Mouse (Mus musculus) hindbrain, embryonic 14.5 days (tissue): ENCODE data around the gene Sowaha. TPM values are rescaled to one million over a fixed set of nuclear protein-coding genes. Genes with fewer than 3 reads are reported as not detected.

Source experiments
- ATAC-seq: fragments of 200-750 bp; cut with Nextera tagmentation; 2 replicates; pipeline ENCODE4 v1.8.0; 2017; ENCODE audit warnings: moderate number of reproducible peaks, mild to moderate bottlenecking, moderate TSS enrichment, moderate library complexity; ENCODE audit not compliant: low FRiP score
- DNase-seq: peaks from one replicate; pipeline ENCODE4 v3.0.0-alpha.2; 2015; ENCODE audit warnings: low spot score
- H3K27ac ChIP-seq: fragments of 300-500 bp; sonication (generic); 2 replicates; pipeline ENCODE4 v1.5.1; 2014; ENCODE audit warnings: mild to moderate bottlenecking, moderate library complexity
- H3K27me3 ChIP-seq: fragments of 300-500 bp; sonication (generic); 2 replicates; pipeline ENCODE4 v1.6.1; 2014; ENCODE audit warnings: mild to moderate bottlenecking, low read length, mixed read lengths; ENCODE audit not compliant: control insufficient read depth, insufficient read depth
- H3K36me3 ChIP-seq: fragments of 300-500 bp; sonication (generic); replicated peaks from 2 replicates; pipeline ENCODE4 v1.6.1; 2014; ENCODE audit not compliant: control insufficient read depth, insufficient read depth
- H3K4me1 ChIP-seq: fragments of 300-500 bp; sonication (generic); replicated peaks from 2 replicates; pipeline ENCODE4 v1.6.1; 2014; ENCODE audit warnings: antibody characterized with exemption, low read length, mixed read lengths; ENCODE audit not compliant: control insufficient read depth, insufficient read depth
- H3K4me2 ChIP-seq: fragments of 300-500 bp; sonication (generic); replicated peaks from 2 replicates; pipeline ENCODE4 v1.6.1; 2014; ENCODE audit warnings: mild to moderate bottlenecking, moderate library complexity
- H3K4me3 ChIP-seq: fragments of 300-500 bp; sonication (generic); replicated peaks from 2 replicates; pipeline ENCODE4 v1.5.1; 2014; ENCODE audit warnings: mild to moderate bottlenecking, low read length
- H3K9ac ChIP-seq: fragments of 300-500 bp; sonication (generic); 2 replicates; pipeline ENCODE4 v1.6.1; 2014
- H3K9me3 ChIP-seq: fragments of 300-500 bp; sonication (generic); 2 replicates; pipeline ENCODE4 v1.6.1; 2016; ENCODE audit warnings: low read length; ENCODE audit not compliant: control insufficient read depth
- WGBS: fragments of 180-500 bp; shearing (Covaris S2); extraction: QIAGEN DNeasy Blood & Tissue Kit; methylation state at CpG from one replicate; pipeline ENCODE4 v1.1.7; 2014; 5-methylcytosine and 5-hydroxymethylcytosine counted together
- polyA plus RNA-seq: library from polyadenylated mRNA; unstranded; fragments of >200 nt; fragmentation: Nextera tagmentation; extraction: Ambion mirVana; gene quantifications from 2 replicates; pipeline ENCODE4 v1.2.1, GENCODE M21; 2014

The Sowaha gene
- polyA plus RNA-seq, 1 experiment from 2014 or later = 1.3 TPM

DNA sequence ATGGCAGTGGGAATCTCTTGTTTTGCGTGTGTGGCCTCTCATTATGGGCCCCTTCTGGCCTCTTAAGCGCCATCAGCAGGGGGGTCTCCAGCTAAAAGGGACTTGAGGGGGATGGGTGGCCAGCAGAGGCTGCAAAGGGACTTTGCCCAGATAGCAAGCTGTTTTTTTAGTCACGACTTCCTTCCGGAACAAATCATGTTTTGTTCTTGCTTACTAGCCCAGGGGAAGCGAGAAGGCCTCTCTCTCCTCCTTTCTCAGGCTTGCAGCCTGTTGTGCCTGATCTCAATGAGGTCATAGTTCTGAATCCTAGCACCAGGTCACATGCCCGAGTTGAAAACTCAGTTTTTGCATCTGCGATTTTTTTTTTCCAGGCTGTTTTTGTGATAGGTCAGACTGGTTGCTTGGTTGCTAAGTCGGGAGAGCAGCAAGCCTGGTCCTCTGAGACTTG, 11.9 kb upstream of the Sowaha start:
- WGBS = 4% methylated on average over 8 of the region's 8 CpGs
- 0 out of 2 replicates have a peak overlapping the region, but pooled peaks have one; percentile 16 for H3K27ac ChIP-seq

DNA sequence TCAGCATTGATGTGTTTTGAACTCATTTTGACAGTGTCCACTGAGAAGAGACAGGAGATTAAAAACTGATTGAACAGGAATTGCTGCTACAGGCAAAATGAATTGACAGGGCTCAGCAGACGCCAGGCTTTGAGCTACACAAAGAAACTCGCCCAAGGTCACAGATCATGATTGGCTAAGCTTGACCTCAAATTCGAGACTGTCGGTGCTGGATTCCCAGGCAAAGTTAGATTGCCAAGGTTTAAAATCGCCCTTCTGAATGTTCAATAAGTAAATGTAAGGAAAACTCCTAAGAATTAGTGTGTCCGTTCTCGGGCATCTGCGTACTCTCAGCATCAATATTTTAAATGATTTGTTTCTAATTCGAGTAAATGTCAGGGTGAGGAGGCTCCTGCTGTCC, 9.3 kb upstream of the Sowaha start:
- no peak overlapping the region for H3K27ac ChIP-seq
- H3K9ac ChIP-seq = no peak overlapping the region
- no peaks in the 10 kb centered on the region for H3K9me3 ChIP-seq
- no peak overlapping the region for H3K4me3 ChIP-seq
- no peaks in the 10 kb centered on the region for H3K36me3 ChIP-seq
- peaks cover 27% of the 10 kb centered on the region for H3K27me3 ChIP-seq
- DNase-seq = no peak
- 60% methylated on average over 9 of the region's 9 CpGs for WGBS
- no peak for ATAC-seq
- H3K4me2 ChIP-seq = no peak overlapping the region
- peaks cover 12% of the 10 kb centered on the region; the same call in 1 of the 2 replicates for H3K4me1 ChIP-seq

More for the DNA sequence above, 11.9 kb upstream of the Sowaha start:
- peaks cover 12% of the 10 kb centered on the region; the same call in 1 of the 2 replicates for H3K4me1 ChIP-seq
- peaks cover 23% of the 10 kb centered on the region for H3K27me3 ChIP-seq
- H3K36me3 ChIP-seq = no peaks in the 10 kb centered on the region
- DNase-seq (peak; percentile 42), ATAC-seq (peak; percentile 24; the same call in 1 of the 2 replicates)
- H3K4me3 ChIP-seq = no peak overlapping the region
- H3K4me2 ChIP-seq = no peak overlapping the region
- no peak overlapping the region for H3K9ac ChIP-seq
- no peaks in the 10 kb centered on the region for H3K9me3 ChIP-seq

- no peak overlapping the region for H3K4me2 ChIP-seq
- no peak for DNase-seq
- no peaks in the 10 kb centered on the region for H3K36me3 ChIP-seq
- no peaks in the 10 kb centered on the region for H3K9me3 ChIP-seq
- peaks cover 27% of the 10 kb centered on the region for H3K27me3 ChIP-seq
- 93% methylated on average over 5 of the region's 5 CpGs for WGBS
- H3K27ac ChIP-seq = no peak overlapping the region
- H3K4me1 ChIP-seq = peaks cover 12% of the 10 kb centered on the region; the same call in 1 of the 2 replicates
- ATAC-seq = no peak
- no peak overlapping the region for H3K9ac ChIP-seq
- H3K4me3 ChIP-seq = no peak overlapping the region
Observed at GRCm38 (mm10) chr11:53489007-53489406, 8.9 kb upstream of the Sowaha start.

GRCm38 (mm10) chr11:53486822-53487594, 6.9 kb upstream of the Sowaha start:
- H3K4me1 ChIP-seq = peaks cover 9% of the 10 kb centered on the region; the same call in 1 of the 2 replicates
- no peak overlapping the region for H3K27ac ChIP-seq
- WGBS = 16% methylated on average over 27 of the region's 27 CpGs
- H3K9ac ChIP-seq = 0 out of 2 replicates have a peak overlapping the region, but pooled peaks have one; percentile 16
- DNase-seq (no peak), ATAC-seq (peak; percentile 40)
- peak overlapping the region; percentile 14 for H3K4me3 ChIP-seq
- no peaks in the 10 kb centered on the region for H3K36me3 ChIP-seq
- peak overlapping the region; percentile 46 for H3K4me2 ChIP-seq
- H3K27me3 ChIP-seq = peaks cover 39% of the 10 kb centered on the region
- H3K9me3 ChIP-seq = no peaks in the 10 kb centered on the region

DNA sequence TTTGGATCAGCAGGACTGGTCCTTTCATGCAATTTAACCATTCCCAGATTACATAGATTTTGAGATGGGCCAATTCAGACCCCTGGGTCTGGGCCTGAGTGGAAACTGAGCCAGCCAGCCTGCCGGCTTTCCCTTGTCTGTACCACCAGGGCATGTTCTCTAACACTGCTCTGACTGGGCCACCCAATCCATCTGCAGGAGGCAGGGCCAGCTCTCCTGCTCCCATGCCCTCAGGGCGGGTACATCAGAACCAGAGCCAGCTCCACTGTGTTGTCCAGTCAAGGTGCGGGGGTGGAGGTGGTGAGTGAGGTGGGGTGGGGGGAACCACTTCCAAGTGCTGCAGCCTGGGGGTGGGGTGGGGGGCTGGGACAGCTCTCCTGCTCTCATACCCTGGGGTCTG, 6.3 kb upstream of the Sowaha start:
- Histone ChIP-seq H3K36me3 (no peaks in the 10 kb centered on the region), H3K4me2 (no peak overlapping the region), H3K27ac (no peak overlapping the region), H3K4me1 (peaks cover 6% of the 10 kb centered on the region; the same call in 1 of the 2 replicates), H3K4me3 (no peak overlapping the region), H3K9ac (no peak overlapping the region), H3K9me3 (no peaks in the 10 kb centered on the region), H3K27me3 (peaks cover 45% of the 10 kb centered on the region)
- DNase-seq (no peak), ATAC-seq (no peak)
- WGBS = 74% methylated on average over 3 of the region's 3 CpGs

DNA sequence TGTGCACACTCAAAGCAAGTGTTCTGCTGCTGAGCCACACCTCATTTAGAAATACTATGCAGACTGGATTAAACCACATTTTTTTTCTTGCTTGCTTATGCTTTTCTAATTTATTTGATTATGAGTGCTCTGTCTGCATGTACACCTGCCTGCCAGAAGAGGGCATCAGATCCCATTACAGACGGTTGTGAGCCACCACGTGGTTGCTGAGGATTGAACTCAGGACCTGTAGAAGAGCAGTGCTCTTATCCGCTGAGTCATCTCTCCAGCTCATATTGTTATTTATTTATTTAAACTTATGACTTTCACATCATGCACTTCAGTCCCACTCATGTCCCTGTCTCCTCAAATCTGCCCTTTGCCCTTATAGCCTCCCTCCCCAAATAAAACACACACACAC, 5.6 kb upstream of the Sowaha start:
- ATAC-seq = no peak
- H3K9me3 ChIP-seq = no peaks in the 10 kb centered on the region
- H3K27ac ChIP-seq = no peak overlapping the region
- no peak overlapping the region for H3K4me2 ChIP-seq
- peaks cover 52% of the 10 kb centered on the region for H3K27me3 ChIP-seq
- H3K4me3 ChIP-seq = no peak overlapping the region
- no peak for DNase-seq
- no peak overlapping the region for H3K9ac ChIP-seq
- 47% methylated on average over 3 of the region's 3 CpGs for WGBS
- H3K4me1 ChIP-seq = peaks cover 6% of the 10 kb centered on the region; the same call in 1 of the 2 replicates
- H3K36me3 ChIP-seq = no peaks in the 10 kb centered on the region

GRCm38 (mm10) chr11:53483159-53483891, 3.3 kb upstream of the Sowaha start:
- no peak for DNase-seq
- H3K27ac ChIP-seq = no peak overlapping the region
- peaks cover 74% of the 10 kb centered on the region for H3K27me3 ChIP-seq
- H3K4me1 ChIP-seq = peaks cover 24% of the 10 kb centered on the region
- H3K4me2 ChIP-seq = no peak overlapping the region
- ATAC-seq = no peak
- 80% methylated on average over 9 of the region's 9 CpGs for WGBS
- H3K36me3 ChIP-seq = no peaks in the 10 kb centered on the region
- no peak overlapping the region for H3K4me3 ChIP-seq
- H3K9me3 ChIP-seq = no peaks in the 10 kb centered on the region
- no peak overlapping the region for H3K9ac ChIP-seq

DNA sequence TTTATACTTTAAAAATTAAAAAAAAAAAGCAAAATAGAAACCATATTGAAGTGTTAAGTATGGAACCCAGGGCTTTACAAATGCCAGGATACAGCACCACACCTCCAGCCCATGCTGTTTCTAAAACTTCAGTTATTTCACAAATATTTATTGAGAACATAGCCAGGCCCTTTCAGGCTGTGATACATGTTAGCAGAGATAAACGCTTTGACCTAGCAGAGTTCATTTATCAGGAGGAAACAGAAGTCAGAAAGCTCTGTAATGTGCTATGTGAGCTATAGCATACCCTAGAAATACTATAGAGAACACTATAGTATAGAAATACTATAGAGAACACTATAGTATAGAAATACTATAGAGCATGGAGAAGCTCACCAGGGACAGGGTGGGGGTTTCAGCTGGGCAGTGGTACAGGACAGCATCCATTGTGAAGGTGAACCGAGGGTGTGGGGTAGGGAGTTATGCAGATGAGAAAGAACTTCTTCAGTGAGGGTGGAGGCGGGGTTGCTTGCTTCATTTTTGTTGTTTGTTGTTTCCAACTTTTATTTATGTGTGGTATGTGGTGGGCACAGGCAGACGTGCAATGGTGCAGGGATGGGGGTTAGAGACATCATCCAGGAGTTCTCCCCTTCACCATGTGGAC, 1.1 kb upstream of the Sowaha start:
- no peak for DNase-seq
- H3K9me3 ChIP-seq = no peaks in the 10 kb centered on the region
- no peaks in the 10 kb centered on the region for H3K36me3 ChIP-seq
- H3K27ac ChIP-seq = no peak overlapping the region
- H3K9ac ChIP-seq = no peak overlapping the region
- WGBS = 67% methylated on average over 4 of the region's 4 CpGs
- H3K4me3 ChIP-seq = no peak overlapping the region
- H3K4me1 ChIP-seq = peaks cover 20% of the 10 kb centered on the region
- peaks cover 71% of the 10 kb centered on the region for H3K27me3 ChIP-seq
- ATAC-seq = no peak
- no peak overlapping the region for H3K4me2 ChIP-seq
